Mouse (Mus musculus) spleen, embryonic (tissue): Measurements from ENCODE around the gene Dnajb3.
"Not testable (repeated sequence)": the region's sequence is repeated elsewhere in the genome, so short reads cannot be mapped to it uniquely, and the experiment has no call there.

ENCODE experiments used
- CTCF ChIA-PET: fragments of 350-600 bp; sonication (Branson Sonifier 250); formaldehyde crosslinking; loops from one replicate; lab custom pipeline; 2022; lab: Charles Lee

Gene Dnajb3

GRCm38 (mm10) chr1:88232664-88233380 lies 27.2 kb upstream of the Dnajb3 start:
- CTCF ChIA-PET, result no interaction called here

GRCm38 (mm10) chr1:88231803-88232499 lies 26.4 kb upstream of the Dnajb3 start:
- CTCF ChIA-PET, result interaction anchor here (0.7 kb wide), 1 partner anchor 16 kb away, joined by 3 read pairs; no protein-coding TSS in a partner anchor

- CTCF ChIA-PET, result interaction anchor here (0.7 kb wide), 1 partner anchor 17 kb away, joined by 3 read pairs; no protein-coding TSS in a partner anchor
These were observed 25.6 kb upstream of the Dnajb3 start for GRCm38 (mm10) chr1:88230981-88231802.

DNA sequence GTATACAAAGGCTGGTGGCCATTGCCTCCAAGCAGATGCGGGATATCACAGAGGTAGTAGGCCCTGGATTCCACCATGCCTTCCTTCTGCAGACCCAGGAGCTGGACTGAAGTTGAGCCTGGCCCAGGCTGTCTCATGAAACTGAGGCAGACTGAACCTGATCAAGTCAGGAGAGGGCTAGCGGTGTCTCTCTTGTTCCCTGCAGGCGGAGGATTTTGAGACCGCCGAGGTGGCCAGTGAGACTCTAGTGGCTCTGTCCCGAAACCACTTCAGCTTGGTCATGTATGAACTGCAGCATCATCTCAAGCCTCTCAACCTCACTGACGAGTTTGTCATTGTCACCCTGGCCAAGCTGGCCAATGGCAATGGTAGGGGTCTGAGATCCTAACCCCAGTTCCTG lies 24.8 kb upstream of the Dnajb3 start:
- CTCF ChIA-PET, result no interaction called here

DNA sequence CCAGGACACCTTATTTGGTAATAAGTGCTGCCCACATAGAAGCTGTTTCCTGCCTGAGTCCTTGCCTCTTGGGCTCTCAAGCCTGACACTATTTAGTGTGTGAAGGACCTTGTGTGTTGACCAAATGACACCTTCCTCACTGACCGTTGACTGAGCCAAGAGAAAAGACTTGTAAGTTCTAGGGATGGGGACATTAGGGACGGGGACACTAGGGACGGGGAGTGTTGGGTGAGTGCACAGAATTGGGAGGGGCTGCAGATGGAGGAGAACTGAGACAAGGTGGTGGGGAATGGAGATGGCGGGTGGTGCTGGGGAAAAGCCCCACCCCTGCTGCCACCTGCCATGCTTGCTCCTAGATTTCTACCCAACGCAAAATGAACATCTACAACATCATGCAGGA lies 24.4 kb upstream of the Dnajb3 start:
- CTCF ChIA-PET, result no interaction called here

DNA sequence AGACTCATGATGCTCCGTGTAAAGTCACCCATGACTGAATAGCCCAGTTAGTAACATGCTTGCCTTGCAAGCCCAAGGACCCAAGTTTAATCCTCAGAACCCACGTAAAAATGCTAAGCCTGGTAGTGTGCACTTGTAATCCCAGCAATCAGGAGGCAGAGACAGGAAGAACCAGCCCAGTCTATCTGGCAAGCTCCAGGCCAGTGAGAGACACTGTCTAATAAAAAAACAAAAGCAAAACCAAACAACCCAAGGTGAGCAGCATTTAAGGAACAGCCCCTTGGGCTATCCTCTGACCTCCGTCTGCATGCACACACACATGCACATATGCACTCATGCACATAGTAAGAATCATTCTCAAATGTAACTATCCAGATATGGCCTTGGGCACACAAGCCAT lies 24.0 kb upstream of the Dnajb3 start:
- CTCF ChIA-PET, result no interaction called here

GRCm38 (mm10) chr1:88228121-88228520 lies 22.5 kb upstream of the Dnajb3 start:
- CTCF ChIA-PET, result no interaction called here

DNA sequence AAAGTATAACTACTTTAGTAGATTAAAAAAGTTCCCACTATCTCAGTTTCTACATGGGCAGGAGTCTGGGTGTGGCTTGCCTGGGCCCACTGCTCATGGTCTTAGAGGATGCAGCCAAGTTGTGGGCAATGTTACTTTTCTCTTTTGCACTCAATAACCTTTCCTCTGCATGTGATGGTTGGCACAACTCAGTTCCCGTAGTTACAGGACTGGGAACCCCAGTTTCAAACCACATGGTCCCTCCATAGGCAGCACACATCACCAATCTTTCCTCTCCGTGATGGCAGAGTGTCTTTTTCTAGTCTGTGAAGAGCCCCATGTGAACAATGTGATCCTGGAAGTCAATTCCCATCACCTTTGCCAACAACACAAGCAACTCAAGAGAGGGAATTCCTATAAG lies 21.9 kb upstream of the Dnajb3 start:
- CTCF ChIA-PET, result no interaction called here

DNA sequence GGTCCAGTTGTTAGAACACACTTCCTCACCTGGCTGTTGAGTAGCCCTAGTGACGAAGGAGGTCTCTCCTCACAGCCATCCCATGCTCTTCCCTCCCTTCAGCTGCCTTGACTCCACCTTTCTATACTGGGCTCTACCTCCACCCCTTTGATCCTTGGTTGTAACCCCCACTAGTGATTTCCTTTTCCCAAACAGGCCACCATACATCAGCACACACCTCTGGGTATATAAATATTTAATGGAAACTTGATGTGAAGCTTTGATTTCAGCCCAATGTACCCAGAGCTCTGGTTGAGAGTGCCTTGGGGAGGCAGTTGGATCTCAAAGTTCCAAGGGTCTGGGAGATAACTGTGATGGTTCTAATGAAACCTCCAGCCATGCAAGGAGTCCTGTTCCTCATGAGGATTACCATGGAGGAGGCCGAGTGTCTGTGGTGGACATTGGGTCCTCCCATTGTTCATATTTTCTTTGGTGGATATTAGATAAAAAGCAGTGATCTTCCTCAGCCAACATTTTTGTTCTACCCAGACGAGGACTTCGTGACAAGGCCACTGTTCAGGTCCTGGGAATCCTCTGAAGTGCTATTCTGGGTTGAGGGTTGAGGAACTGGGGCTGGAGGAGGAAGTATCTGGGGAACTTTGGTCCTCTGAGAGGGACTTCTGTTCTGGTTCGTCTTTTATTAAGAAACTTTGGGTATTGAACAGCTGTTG lies 21.2 kb upstream of the Dnajb3 start, which contains the start of gene Mroh2a:
Mroh2a (plus strand) TSS at position 317 of the 710 bp plus-strand sequence.
- CTCF ChIA-PET, result no interaction called here

- CTCF ChIA-PET, result no interaction called here
These were observed 20.2 kb upstream of the Dnajb3 start for GRCm38 (mm10) chr1:88225741-88226140.

DNA sequence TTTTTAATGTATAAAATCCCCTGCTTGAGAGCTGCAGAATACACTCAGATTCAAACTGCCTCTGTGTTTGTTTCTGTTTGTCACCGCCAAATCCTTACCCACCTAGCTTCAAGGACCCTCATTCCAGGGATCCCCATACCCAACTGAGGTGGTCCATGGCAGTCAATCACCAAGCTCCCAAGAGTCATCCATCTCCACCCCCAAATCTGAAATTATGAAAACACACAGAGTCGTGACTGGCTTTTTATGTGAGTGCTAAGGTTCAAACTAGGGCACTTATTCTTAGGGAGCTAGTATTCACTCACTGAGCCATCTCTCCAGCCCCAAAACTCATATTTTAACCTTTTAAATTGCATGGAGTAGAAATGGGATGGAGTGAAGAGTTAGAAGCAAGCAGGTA lies 19.7 kb upstream of the Dnajb3 start:
- CTCF ChIA-PET, result not testable (repeated sequence)

DNA sequence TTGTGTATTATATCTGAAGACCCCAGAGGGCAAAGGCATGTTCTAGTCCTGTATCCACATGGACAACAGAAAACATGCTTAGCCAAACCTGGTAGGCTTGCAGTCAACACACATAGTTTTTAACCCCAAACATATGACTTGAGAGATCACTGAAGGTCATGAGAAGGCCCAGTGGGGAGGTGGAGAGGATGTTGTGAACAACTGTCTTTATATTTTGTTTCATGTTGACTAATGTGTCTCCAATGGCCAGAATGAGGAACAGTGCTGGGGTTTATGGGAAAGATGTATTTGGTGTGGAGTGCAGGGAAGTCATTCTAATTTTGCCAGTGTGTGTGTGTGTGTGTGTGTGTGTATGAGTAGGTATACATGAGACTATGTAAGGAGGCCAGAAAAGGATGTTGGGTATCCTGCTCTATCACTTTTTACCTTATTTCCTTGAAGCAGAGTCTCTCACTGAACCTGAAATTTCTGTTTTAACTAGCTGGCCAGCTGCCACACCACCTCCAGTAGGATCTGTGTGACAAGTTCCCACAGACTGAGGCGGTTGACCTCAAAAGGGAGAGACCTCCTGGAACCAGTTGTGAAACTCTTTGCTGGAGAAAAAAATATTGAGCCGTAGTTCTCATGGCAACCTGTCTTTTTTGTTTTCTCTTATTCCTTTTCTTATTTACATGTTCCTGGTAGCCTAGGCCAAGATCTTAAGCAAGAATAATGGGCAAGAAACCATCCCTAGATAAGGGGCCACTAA lies 18.6 kb upstream of the Dnajb3 start:
- CTCF ChIA-PET, result no interaction called here

- CTCF ChIA-PET, result no interaction called here
These were observed 18.0 kb upstream of the Dnajb3 start for GRCm38 (mm10) chr1:88223591-88223990.

GRCm38 (mm10) chr1:88223011-88223515 lies 17.5 kb upstream of the Dnajb3 start:
- CTCF ChIA-PET, result interaction anchor here (0.6 kb wide), 3 partner anchors 53 to 933 kb away, joined by 4 to 7 read pairs (median 4); no protein-coding TSS in a partner anchor

GRCm38 (mm10) chr1:88222216-88222615 lies 16.6 kb upstream of the Dnajb3 start:
- CTCF ChIA-PET, result no interaction called here

DNA sequence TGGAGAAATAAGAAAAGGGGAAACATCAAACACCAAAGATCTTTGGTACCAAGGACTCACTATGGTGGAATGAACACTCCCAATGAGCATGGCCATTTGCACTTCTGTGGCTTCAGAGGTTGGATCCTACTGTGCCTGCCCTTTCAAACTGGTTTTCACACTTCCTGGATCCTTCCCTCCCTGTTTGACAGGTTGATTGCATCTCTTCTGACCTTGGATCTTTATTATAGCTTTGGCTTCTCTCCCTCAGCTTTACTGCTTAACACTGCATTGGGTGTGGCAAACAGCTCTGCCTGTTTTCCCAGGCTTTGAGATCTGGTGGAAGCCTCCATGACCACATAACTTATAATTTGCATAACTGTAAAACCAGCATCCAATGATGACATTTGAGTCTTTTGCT lies 14.8 kb upstream of the Dnajb3 start:
- CTCF ChIA-PET, result no interaction called here

GRCm38 (mm10) chr1:88219054-88219453 lies 13.5 kb upstream of the Dnajb3 start:
- CTCF ChIA-PET, result no interaction called here

DNA sequence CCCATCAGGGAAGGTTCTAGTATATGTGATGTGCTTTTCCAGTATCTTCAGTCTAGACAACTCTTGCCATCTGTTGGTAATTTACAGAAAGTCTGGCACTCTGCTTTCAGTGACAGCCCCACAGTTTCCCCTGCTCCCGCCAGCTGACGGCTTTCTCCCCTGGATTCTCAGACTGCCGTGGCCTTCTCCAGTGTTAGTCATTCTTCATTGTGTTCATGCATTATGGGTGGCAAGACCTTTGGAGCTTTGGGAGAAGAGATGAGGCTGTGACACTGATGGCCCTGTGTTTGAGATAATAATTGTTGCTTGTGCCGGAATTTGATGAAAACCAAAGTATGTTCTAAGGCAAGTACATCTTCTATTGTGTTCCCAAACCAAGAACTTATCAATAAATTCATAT lies 13.0 kb upstream of the Dnajb3 start:
- CTCF ChIA-PET, result no interaction called here

- CTCF ChIA-PET, result no interaction called here
These were observed 12.5 kb upstream of the Dnajb3 start for GRCm38 (mm10) chr1:88218051-88218450.

DNA sequence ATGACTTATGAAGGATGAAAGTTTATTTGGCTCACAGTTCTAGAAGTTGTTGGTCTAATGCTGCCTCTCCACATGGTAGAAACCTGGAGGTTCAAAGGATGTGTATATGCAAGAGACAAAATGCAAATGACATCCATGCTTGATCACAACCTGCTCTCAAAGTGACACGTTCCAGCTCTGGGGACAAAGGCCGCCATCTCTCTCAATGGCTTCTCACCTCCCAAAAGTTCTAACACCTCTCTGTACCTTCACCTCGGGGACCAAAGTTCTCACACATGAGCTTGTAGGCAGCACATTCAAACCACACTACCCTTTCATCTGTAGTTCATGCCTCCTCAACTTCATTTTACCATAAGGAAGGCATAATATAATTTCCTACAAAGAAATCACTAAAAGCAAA lies 12.0 kb upstream of the Dnajb3 start:
- CTCF ChIA-PET, result no interaction called here

DNA sequence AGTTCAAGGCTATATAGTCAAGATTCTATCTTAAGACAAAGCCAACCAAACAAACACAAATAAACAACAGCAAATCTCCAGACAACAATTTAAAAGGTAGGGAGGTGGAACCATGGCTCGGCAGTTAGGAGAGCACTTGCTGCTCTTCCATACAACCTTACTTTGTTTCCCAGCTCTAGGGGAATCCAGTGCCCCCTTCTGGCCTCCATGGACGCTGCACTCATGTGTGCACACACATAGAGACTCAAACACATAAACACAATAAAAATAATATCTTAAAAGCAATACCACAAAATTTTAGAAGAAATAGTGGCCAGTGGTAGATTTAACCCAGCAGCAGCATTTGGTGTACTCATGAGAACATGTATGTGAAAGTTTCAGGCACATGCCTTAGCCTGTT lies 11.6 kb upstream of the Dnajb3 start:
- CTCF ChIA-PET, result no interaction called here
